Mouse (Mus musculus): ENCODE results near the gene Gm15737.

DNA sequence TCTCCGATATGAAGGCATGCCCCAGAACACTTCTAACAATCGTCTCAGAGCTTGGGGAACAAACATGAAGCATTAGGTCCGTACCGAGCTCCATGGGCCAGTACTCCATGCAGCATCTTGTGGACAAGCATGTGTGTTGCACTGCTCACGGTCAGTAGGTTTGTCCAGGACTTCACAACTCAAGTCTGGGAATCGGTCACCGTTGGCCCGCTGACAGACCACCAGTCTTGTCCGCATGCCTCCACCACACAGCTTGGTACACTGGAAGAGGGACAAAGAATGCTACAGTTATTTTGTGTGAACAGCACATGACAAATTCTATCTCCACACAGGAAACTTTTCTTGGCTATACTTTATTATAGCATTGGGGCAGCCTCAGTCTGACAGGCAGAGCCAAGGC, 19.9 kb upstream of the Gm15737 start:
- TF ChIP-seq POLR2A (IDR thresholded peaks at IDR 0.05; ENCODE audit: borderline replicate concordance, extremely low read depth, insufficient read depth, insufficient read length, poor library complexity, severe bottlenecking) (no peak), CTCF (IDR thresholded peaks at IDR 0.05; ENCODE audit: borderline replicate concordance, extremely low read depth, insufficient read depth, insufficient read length) (no peak)
